Mouse (Mus musculus) embryo, embryonic 10 days (tissue): ENCODE data around the gene Siah2.
A peak's percentile ranks its signal among the peaks of the same experiment; 100 is the strongest.

Source experiments
- DNase-seq: peaks from one replicate; pipeline ENCODE4 v3.0.0-alpha.2; 2015; ENCODE audit warnings: low spot score

Siah2 gene

GRCm38 (mm10) chr3:58691997-58692721, at the start of gene Siah2:
Gene Siah2, minus strand, starts transcription at chr3:58692400.
- peak; percentile 84 for DNase-seq

- no peak for DNase-seq
Observed at GRCm38 (mm10) chr3:58739536-58739935, 47.3 kb upstream of the Siah2 start.

- no peak for DNase-seq
Observed at GRCm38 (mm10) chr3:58738346-58739089, 46.3 kb upstream of the Siah2 start.

- DNase-seq, result peak; percentile 24
Observed at GRCm38 (mm10) chr3:58731520-58731919, 39.3 kb upstream of the Siah2 start.

GRCm38 (mm10) chr3:58730580-58730979, 38.4 kb upstream of the Siah2 start:
- no peak for DNase-seq

- no peak for DNase-seq
Observed at GRCm38 (mm10) chr3:58729549-58729948, 37.3 kb upstream of the Siah2 start.

- DNase-seq, result no peak
Observed at GRCm38 (mm10) chr3:58727601-58728000, 35.4 kb upstream of the Siah2 start.

GRCm38 (mm10) chr3:58727012-58727411, 34.8 kb upstream of the Siah2 start:
- peak; percentile 83 for DNase-seq

- DNase-seq, result no peak
Observed at GRCm38 (mm10) chr3:58726374-58726773, 34.2 kb upstream of the Siah2 start.

GRCm38 (mm10) chr3:58724815-58725214, 32.6 kb upstream of the Siah2 start:
- DNase-seq, result no peak

- DNase-seq, result no peak
Observed at GRCm38 (mm10) chr3:58723656-58724055, 31.5 kb upstream of the Siah2 start.

GRCm38 (mm10) chr3:58719461-58720230, 27.4 kb upstream of the Siah2 start:
- no peak for DNase-seq

GRCm38 (mm10) chr3:58716705-58717104, 24.5 kb upstream of the Siah2 start:
- no peak for DNase-seq

GRCm38 (mm10) chr3:58714767-58715166, 22.6 kb upstream of the Siah2 start:
- DNase-seq, result no peak

- no peak for DNase-seq
Observed at GRCm38 (mm10) chr3:58714034-58714433, 21.8 kb upstream of the Siah2 start.

- no peak for DNase-seq
Observed at GRCm38 (mm10) chr3:58713191-58713590, 21.0 kb upstream of the Siah2 start.

- no peak for DNase-seq
Observed at GRCm38 (mm10) chr3:58704547-58704946, 12.3 kb upstream of the Siah2 start.

- no peak for DNase-seq
Observed at GRCm38 (mm10) chr3:58703748-58704147, 11.5 kb upstream of the Siah2 start.

- no peak for DNase-seq
Observed at GRCm38 (mm10) chr3:58702329-58702728, 10.1 kb upstream of the Siah2 start.

GRCm38 (mm10) chr3:58701441-58701840, 9.2 kb upstream of the Siah2 start:
- DNase-seq, result no peak

GRCm38 (mm10) chr3:58697926-58698325, 5.7 kb upstream of the Siah2 start:
- no peak for DNase-seq

GRCm38 (mm10) chr3:58696806-58697205, 4.6 kb upstream of the Siah2 start:
- no peak for DNase-seq

GRCm38 (mm10) chr3:58695507-58695906, 3.3 kb upstream of the Siah2 start:
- no peak for DNase-seq
